Mouse (Mus musculus): ENCODE data around the gene Bend6. TPM values are rescaled to one million over a fixed set of nuclear protein-coding genes. Genes with fewer than 3 reads are reported as not detected.

Gene Bend6
- total and polyA plus RNA-seq, 2 experiments from 2014 or later = 92.0 to 115 TPM

DNA sequence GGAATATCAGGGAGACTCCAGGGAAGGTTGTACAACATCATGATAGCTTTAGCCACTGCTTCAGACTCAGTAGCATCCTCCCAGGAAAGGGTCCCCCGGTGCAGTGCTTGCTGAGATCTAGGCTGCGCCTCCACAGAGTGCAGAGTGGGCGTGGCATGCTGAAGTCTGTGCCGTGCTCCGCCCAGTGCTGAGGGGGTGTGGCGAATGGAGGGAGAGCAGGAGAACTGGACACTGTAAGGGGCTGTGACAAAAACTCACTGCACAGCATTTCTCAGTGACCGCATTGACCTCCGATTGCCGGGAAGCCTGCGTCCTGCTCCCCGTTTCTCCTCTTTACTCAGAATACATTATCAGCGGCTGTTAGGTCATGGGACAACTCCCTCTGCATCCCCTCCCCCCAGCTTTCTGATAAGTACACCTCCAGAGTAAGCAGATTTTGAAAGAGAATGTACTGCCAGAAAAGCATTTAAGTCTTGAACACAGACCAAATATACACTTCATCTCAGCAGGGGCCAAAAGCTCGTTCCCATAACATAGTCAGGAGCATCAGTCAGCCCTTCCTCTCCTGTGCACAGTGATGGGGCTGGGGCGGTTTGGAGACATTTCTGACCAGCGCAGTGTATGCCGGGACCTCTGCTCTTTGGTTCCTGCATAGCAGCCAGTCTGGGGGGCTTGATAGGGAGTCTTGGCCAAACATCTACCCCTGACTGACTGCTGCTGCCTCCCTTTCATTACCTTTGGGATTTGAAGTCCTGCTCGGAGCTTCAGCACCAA is 37.5 kb upstream of the Bend6 start:
- Histone ChIP-seq H3K9me3 (ENCODE audit: low read length) (no peaks in the 10 kb centered on the region), H3K4me1 (ENCODE audit: insufficient read depth, low read length) (no peaks in the 10 kb centered on the region), H3K36me3 (ENCODE audit: insufficient read depth, low read length) (no peaks in the 10 kb centered on the region), H3K9ac (replicated peaks; ENCODE audit: low read length, poor library complexity, severe bottlenecking) (no peak overlapping the region), H3K4me3 (ENCODE audit: low read depth, low read length) (no peak overlapping the region), H3K4me2 (ENCODE audit: low read depth, low read length, poor library complexity, severe bottlenecking) (no peak overlapping the region), H3K27me3 (ENCODE audit: insufficient read depth, low read length) (no peaks in the 10 kb centered on the region), H3K27ac (ENCODE audit: low read depth, low read length) (no peak overlapping the region)
- no peak for DNase-seq (ENCODE audit: low spot score)
- ATAC-seq (ENCODE audit: low FRiP score) = no peak
- 75% methylated on average over 17 of the region's 17 CpGs for WGBS
- TF ChIP-seq CTCF (IDR thresholded peaks at IDR 0.05) = no peak

DNA sequence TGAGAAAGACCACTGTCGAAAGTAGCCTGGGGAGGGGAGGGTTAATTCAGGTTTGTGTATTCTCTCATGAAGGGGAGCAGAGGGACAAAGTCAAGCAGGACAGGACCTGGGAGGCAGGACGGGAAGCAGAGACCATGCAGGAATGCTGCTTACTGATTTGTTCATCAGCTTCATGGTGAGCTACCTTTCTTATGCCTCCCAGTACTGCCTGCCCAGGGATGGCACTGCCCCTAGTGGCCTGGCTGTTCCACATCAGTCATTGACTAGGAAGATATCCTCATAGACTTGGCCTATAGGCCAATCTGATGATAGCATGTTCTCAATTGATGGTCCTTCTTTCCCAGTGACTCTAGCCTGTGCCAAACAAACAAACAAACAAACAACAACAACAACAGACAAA is 36.3 kb upstream of the Bend6 start:
- Histone ChIP-seq H3K9ac (replicated peaks; ENCODE audit: low read length, poor library complexity, severe bottlenecking) (no peak overlapping the region), H3K36me3 (ENCODE audit: insufficient read depth, low read length) (no peaks in the 10 kb centered on the region), H3K4me1 (ENCODE audit: insufficient read depth, low read length) (no peaks in the 10 kb centered on the region; the same call in 1 of the 2 replicates), H3K27me3 (ENCODE audit: insufficient read depth, low read length) (no peaks in the 10 kb centered on the region), H3K27ac (ENCODE audit: low read depth, low read length) (no peak overlapping the region), H3K4me3 (ENCODE audit: low read depth, low read length) (no peak overlapping the region), H3K9me3 (ENCODE audit: low read length) (no peaks in the 10 kb centered on the region), H3K4me2 (ENCODE audit: low read depth, low read length, poor library complexity, severe bottlenecking) (no peak overlapping the region)
- WGBS = 65% methylated on average over 2 of the region's 2 CpGs
- ATAC-seq (ENCODE audit: low FRiP score) (no peak), DNase-seq (ENCODE audit: low spot score) (no peak)
- peak; percentile 32 for TF ChIP-seq CTCF (IDR thresholded peaks at IDR 0.05)

DNA sequence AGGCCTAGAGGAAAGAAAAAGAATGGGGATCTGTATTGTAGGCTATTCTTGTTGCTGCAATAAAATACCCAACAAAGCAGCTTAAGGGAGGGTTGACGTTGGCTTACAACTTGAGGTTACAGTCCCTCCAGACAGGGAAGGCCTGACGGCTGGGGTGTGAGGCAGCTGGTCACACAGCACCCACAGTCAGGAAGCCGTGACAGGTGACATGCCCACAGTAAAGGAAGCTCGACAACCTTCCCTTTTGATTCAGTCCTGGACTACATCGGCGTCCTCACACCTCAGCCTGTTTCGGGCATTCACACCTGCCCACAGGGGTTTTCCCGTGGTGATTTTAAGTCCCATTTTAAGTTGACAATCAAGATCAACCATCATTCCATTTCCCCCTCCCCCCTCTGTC is 35.0 kb upstream of the Bend6 start:
- Histone ChIP-seq H3K4me1 (ENCODE audit: insufficient read depth, low read length) (no peaks in the 10 kb centered on the region; the same call in 1 of the 2 replicates), H3K4me2 (ENCODE audit: low read depth, low read length, poor library complexity, severe bottlenecking) (no peak overlapping the region), H3K27me3 (ENCODE audit: insufficient read depth, low read length) (no peaks in the 10 kb centered on the region), H3K27ac (ENCODE audit: low read depth, low read length) (no peak overlapping the region), H3K4me3 (ENCODE audit: low read depth, low read length) (no peak overlapping the region), H3K36me3 (ENCODE audit: insufficient read depth, low read length) (no peaks in the 10 kb centered on the region), H3K9ac (replicated peaks; ENCODE audit: low read length, poor library complexity, severe bottlenecking) (no peak overlapping the region), H3K9me3 (ENCODE audit: low read length) (no peaks in the 10 kb centered on the region)
- no peak for TF ChIP-seq CTCF (IDR thresholded peaks at IDR 0.05)
- DNase-seq (ENCODE audit: low spot score) (no peak), ATAC-seq (ENCODE audit: low FRiP score) (no peak)
- 93% methylated on average over 8 of the region's 8 CpGs for WGBS

DNA sequence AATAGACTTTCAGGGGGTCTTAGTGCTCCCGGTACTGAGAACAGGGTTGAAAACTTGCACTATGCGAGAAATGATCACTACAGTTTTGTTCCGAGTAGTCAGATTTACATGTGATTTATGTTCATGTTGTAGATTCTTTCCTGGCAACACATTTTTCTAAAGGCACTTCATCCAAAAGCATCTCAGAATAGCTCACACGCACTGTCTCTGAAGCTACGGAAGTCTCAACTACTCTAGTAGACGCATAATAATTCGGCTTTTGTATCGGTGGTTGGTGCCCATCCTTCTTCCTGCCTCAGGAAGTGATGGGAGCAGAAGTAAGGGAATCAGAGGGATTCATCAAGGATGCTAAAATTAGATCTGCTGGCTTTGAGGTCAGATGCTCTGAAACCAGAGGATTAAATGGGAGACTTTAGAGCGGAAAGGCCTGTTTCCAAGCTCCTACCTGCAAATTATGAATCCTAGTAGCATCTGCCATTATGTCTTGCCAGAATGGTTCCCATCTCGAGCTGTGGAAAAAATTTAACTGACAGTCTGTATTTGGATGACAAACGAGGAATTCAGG is 32.8 kb upstream of the Bend6 start:
- no peaks in the 10 kb centered on the region for H3K9me3 ChIP-seq (ENCODE audit: low read length)
- WGBS = 75% methylated on average over 11 of the region's 11 CpGs
- H3K4me2 ChIP-seq (ENCODE audit: low read depth, low read length, poor library complexity, severe bottlenecking) = no peak overlapping the region
- no peaks in the 10 kb centered on the region for H3K27me3 ChIP-seq (ENCODE audit: insufficient read depth, low read length)
- ATAC-seq (ENCODE audit: low FRiP score) (no peak), DNase-seq (ENCODE audit: low spot score) (no peak)
- H3K4me3 ChIP-seq (ENCODE audit: low read depth, low read length) = no peak overlapping the region
- H3K36me3 ChIP-seq (ENCODE audit: insufficient read depth, low read length) = no peaks in the 10 kb centered on the region
- H3K9ac ChIP-seq (replicated peaks; ENCODE audit: low read length, poor library complexity, severe bottlenecking) = no peak overlapping the region
- no peak for TF ChIP-seq CTCF (IDR thresholded peaks at IDR 0.05)
- H3K27ac ChIP-seq (ENCODE audit: low read depth, low read length) = no peak overlapping the region
- H3K4me1 ChIP-seq (ENCODE audit: insufficient read depth, low read length) = no peaks in the 10 kb centered on the region; the same call in 1 of the 2 replicates

DNA sequence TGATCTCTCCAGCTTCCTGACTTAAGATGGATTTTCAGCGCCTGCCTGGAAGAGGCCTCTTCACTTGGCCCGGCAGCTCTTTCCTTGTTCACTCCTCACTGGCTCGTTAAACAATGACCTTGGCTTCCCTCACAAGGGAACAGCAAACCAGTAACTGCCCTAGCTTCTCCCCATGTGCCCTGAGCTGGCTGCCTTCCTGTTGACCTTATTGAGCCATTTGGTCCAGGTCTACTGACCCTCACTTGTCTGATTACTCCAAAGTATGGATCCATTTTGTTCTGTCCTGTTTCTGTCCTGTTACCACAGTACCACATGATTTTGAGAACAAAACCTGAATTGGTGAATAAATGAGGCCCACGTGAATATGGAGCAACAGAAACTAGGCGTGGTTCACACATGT is 32.2 kb upstream of the Bend6 start:
- Histone ChIP-seq H3K27me3 (ENCODE audit: insufficient read depth, low read length) (no peaks in the 10 kb centered on the region), H3K36me3 (ENCODE audit: insufficient read depth, low read length) (no peaks in the 10 kb centered on the region), H3K4me3 (ENCODE audit: low read depth, low read length) (no peak overlapping the region), H3K9me3 (ENCODE audit: low read length) (no peaks in the 10 kb centered on the region), H3K4me2 (ENCODE audit: low read depth, low read length, poor library complexity, severe bottlenecking) (no peak overlapping the region), H3K9ac (replicated peaks; ENCODE audit: low read length, poor library complexity, severe bottlenecking) (no peak overlapping the region), H3K27ac (ENCODE audit: low read depth, low read length) (no peak overlapping the region), H3K4me1 (ENCODE audit: insufficient read depth, low read length) (no peaks in the 10 kb centered on the region; the same call in 1 of the 2 replicates)
- DNase-seq (ENCODE audit: low spot score) (no peak), ATAC-seq (ENCODE audit: low FRiP score) (no peak)
- no peak for TF ChIP-seq CTCF (IDR thresholded peaks at IDR 0.05)
- WGBS = 86% methylated on average over 5 of the region's 5 CpGs

DNA sequence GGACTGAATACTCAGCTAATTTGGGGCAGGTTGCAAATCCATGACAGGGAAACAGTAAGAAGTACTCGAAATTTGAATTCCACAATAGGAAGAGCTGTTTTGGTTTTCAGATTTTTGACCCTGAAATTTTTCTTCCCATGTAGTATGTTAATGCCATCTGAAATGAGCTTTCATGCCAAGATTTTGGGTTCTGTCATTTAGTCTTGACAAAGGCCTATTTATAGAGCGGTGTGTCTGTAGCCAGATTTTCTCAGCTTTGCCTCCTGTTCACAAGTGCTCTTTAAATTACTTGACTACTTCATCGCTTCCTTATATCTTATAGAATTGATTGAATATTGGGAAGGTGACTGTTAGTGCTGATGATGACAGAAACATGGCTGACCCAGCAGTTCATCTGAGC is 28.3 kb upstream of the Bend6 start:
- Histone ChIP-seq H3K4me1 (ENCODE audit: insufficient read depth, low read length) (no peaks in the 10 kb centered on the region; the same call in 1 of the 2 replicates), H3K27ac (ENCODE audit: low read depth, low read length) (no peak overlapping the region), H3K9ac (replicated peaks; ENCODE audit: low read length, poor library complexity, severe bottlenecking) (no peak overlapping the region), H3K9me3 (ENCODE audit: low read length) (no peaks in the 10 kb centered on the region), H3K36me3 (ENCODE audit: insufficient read depth, low read length) (no peaks in the 10 kb centered on the region), H3K4me3 (ENCODE audit: low read depth, low read length) (no peak overlapping the region), H3K4me2 (ENCODE audit: low read depth, low read length, poor library complexity, severe bottlenecking) (no peak overlapping the region), H3K27me3 (ENCODE audit: insufficient read depth, low read length) (no peaks in the 10 kb centered on the region)
- DNase-seq (ENCODE audit: low spot score) = no peak
- no peak for ATAC-seq (ENCODE audit: low FRiP score)
- no peak for TF ChIP-seq CTCF (IDR thresholded peaks at IDR 0.05)
- WGBS = 80% methylated on average over 3 of the region's 3 CpGs
